Mouse (Mus musculus) C2C12 (cell line): ENCODE results near the gene Gm20458.

Experiments used
- CEBPB ChIP-seq: IDR thresholded peaks from one replicate; pipeline ENCODE4 v1.6.1; 2011; ENCODE audit warnings: low read depth, mild to moderate bottlenecking, control low read depth, moderate library complexity
- CTCF ChIP-seq: IDR thresholded peaks from one replicate; pipeline ENCODE4 v1.5.1; 2011; ENCODE audit not compliant: control insufficient read depth, insufficient read depth, insufficient read length
- FOSL1 ChIP-seq: IDR thresholded peaks from one replicate; pipeline ENCODE4 v1.8.0; 2011; ENCODE audit warnings: mild to moderate bottlenecking, low read length; ENCODE audit not compliant: poor library complexity, insufficient read depth, severe bottlenecking
- MAX ChIP-seq: IDR thresholded peaks from one replicate; pipeline ENCODE4 v1.6.1; 2011; ENCODE audit warnings: mild to moderate bottlenecking, control low read depth
- MYOD1 ChIP-seq: IDR thresholded peaks from one replicate; pipeline ENCODE4 v1.6.1; 2011; ENCODE audit warnings: low read depth; ENCODE audit not compliant: control insufficient read depth, insufficient read length
- MYOG ChIP-seq: IDR thresholded peaks from one replicate; pipeline ENCODE4 v1.6.1; 2011; ENCODE audit not compliant: control insufficient read depth, insufficient read length; ENCODE audit errors: extremely low read depth
- USF1 ChIP-seq: IDR thresholded peaks from one replicate; pipeline ENCODE4 v1.6.1; 2011; ENCODE audit warnings: low read depth, mild to moderate bottlenecking, control low read depth, moderate library complexity

DNA sequence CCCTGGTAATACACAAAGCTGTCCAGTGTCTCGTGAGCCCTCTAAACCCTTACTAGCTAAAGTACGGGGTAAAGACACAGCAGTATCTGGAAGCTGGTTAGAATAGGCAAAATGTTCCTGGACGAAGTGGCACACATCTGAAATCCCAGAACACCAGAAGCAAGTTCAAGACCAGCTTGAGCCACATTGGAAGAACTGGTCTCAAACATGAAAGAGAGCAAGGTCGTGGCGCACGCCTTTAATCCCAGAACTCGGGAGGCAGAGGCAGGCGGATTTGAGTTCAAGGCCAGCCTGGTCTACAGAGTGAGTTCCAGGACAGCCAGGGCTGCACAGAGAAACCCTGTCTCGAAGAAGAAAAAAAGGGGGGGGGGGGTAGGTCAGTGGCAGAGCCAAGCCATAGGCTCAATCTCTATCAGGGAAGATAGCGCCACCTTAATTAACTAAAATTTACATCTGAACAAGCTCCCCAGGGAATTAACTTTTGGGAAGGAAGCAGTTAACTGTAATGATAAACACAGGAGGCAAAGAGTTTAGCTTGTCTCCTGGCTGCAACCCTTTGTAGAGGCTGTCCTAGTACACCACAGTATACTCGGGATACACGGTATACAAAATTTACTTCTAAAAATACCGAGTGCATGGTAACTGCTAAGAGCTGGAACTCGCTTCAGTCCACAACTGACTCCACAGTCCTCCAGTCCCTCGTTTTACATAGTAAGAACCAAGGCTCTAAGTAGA, 30.7 kb upstream of the Gm20458 start:
- TF ChIP-seq USF1 (no peak), CTCF (no peak), MAX (no peak), CEBPB (no peak), FOSL1 (no peak), MYOG (no peak), MYOD1 (no peak)
